Mouse (Mus musculus) forebrain, embryonic 12.5 days (tissue): ENCODE results near the gene Khsrp. TPM values are rescaled to one million over a fixed set of nuclear protein-coding genes. Genes with fewer than 3 reads are reported as not detected.
A peak's percentile ranks its signal among the peaks of the same experiment; 100 is the strongest.
"Not testable (repeated sequence)": the region's sequence is repeated elsewhere in the genome, so short reads cannot be mapped to it uniquely, and the experiment has no call there.

Source experiments
- ATAC-seq: fragments of 200-750 bp; cut with Nextera tagmentation; 2 replicates; pipeline ENCODE4 v1.8.0; 2017; ENCODE audit warnings: moderate TSS enrichment; ENCODE audit not compliant: low FRiP score
- H3K27ac ChIP-seq: fragments of 300-500 bp; sonication (generic); 2 replicates; pipeline ENCODE4 v1.5.1; 2016; ENCODE audit warnings: mild to moderate bottlenecking
- H3K27me3 ChIP-seq: fragments of 300-500 bp; sonication (generic); 2 replicates; pipeline ENCODE4 v1.6.1; 2016; ENCODE audit warnings: mild to moderate bottlenecking
- H3K36me3 ChIP-seq: fragments of 300-500 bp; sonication (generic); replicated peaks from 2 replicates; pipeline ENCODE4 v1.6.1; 2016; ENCODE audit warnings: mild to moderate bottlenecking
- H3K4me1 ChIP-seq: fragments of 300-500 bp; sonication (generic); 2 replicates; pipeline ENCODE4 v1.6.1; 2016
- H3K4me2 ChIP-seq: fragments of 300-500 bp; sonication (generic); 2 replicates; pipeline ENCODE4 v1.6.1; 2016; ENCODE audit warnings: mild to moderate bottlenecking, moderate library complexity
- H3K4me3 ChIP-seq: fragments of 300-500 bp; sonication (generic); replicated peaks from 2 replicates; pipeline ENCODE4 v1.5.1; 2016; ENCODE audit warnings: mild to moderate bottlenecking
- H3K9ac ChIP-seq: fragments of 300-500 bp; sonication (generic); 2 replicates; pipeline ENCODE4 v1.6.1; 2016; ENCODE audit warnings: mild to moderate bottlenecking
- H3K9me3 ChIP-seq: fragments of 300-500 bp; sonication (generic); 2 replicates; pipeline ENCODE4 v1.6.1; 2016
- WGBS: fragments of 180-500 bp; shearing (Covaris S2); methylation state at CpG from one replicate; pipeline ENCODE4 v1.1.7; 2016; 5-methylcytosine and 5-hydroxymethylcytosine counted together
- polyA plus RNA-seq: library from polyadenylated mRNA; unstranded; fragments of >200 nt; fragmentation: Nextera tagmentation; extraction: Ambion mirVana; gene quantifications from 2 replicates; pipeline ENCODE4 v1.2.1, GENCODE M21; 2016

The Khsrp gene
- polyA plus RNA-seq, 1 experiment from 2014 or later: 62.8 TPM

DNA sequence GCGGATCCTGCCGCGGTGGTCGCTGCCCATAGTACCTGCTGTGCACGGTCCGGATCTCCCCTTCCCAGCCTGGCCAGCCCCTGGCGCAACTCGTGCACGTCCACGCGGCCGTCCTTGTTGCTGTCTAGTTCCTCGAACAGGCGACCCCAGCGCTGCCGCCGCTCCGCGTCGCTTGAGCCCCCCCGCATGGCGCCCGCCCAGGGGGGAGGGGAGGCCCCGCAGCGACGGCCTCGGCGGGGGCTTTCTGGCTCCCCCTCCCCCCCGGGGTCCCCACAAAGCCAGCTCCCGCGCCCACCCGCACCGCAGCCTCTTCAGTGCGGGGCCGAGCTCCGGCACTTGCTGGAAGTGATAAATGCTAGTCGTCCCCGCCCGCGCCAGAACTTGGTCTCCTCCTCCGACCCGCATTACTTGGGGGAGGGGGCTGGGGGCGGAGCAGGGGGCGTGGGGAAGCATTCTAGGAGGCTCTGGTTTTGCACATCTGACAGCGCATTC is 28.2 kb upstream of the Khsrp start, which contains the start of gene Slc25a23:
TSS of gene Slc25a23 (minus strand) at position 378 of the 492 bp plus-strand sequence.
- ATAC-seq: peak; percentile 80
- H3K9me3 ChIP-seq: no peaks in the 10 kb centered on the region
- H3K4me2 ChIP-seq: peak within 1 kb of the TSS; percentile 87
- H3K9ac ChIP-seq: peak within 1 kb of the TSS; percentile 76
- peak within 1 kb of the TSS; percentile 90 for H3K27ac ChIP-seq
- H3K4me1 ChIP-seq: peaks cover 30% of the 10 kb centered on the region
- H3K36me3 ChIP-seq: peaks cover 16% of the 10 kb centered on the region
- 1% methylated on average over 38 of the region's 45 CpGs for WGBS
- peaks cover 36% of the 10 kb centered on the region for H3K27me3 ChIP-seq
- peak within 1 kb of the TSS; percentile 69 for H3K4me3 ChIP-seq

DNA sequence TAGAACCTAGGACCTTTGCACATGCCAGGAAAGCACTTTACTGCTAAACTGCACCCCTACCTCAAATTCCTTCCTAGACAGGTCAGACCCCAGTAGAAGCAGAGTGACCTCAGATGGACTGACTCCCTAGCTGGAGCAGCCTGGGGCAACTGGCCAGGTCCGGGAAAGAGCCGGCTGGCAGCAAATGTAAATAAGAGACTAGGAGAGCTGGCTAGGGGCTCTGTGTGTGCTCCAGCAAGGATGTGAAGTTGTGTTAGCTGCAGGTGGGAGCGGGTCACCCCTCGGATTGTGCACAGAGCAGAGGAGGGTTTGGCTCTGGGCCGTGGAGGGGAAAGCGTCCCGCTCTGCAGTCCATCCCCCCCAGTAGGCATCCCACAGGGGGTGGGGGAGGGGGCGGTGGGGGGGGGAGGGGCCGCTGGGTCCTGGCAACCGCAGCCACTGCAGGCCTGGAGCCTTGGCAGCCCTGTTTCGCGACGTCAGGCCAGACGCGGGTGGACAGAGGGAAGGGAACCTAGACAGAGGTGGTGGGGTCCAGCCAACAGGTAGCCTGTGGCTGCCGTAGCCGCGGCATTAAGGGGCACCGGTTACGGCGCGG is 27.7 kb upstream of the Khsrp start, which contains the start of gene Crb3:
TSS of gene Crb3 (plus strand) at position 215 of the 595 bp plus-strand sequence.
- under 1% methylated on average over 12 of the region's 22 CpGs for WGBS
- Histone ChIP-seq H3K36me3 (peaks cover 22% of the 10 kb centered on the region), H3K4me1 (peaks cover 30% of the 10 kb centered on the region), H3K9me3 (no peaks in the 10 kb centered on the region), H3K4me2 (peak within 1 kb of the TSS; percentile 87), H3K27ac (peak within 1 kb of the TSS; percentile 90), H3K9ac (peak within 1 kb of the TSS; percentile 76), H3K27me3 (peaks cover 30% of the 10 kb centered on the region), H3K4me3 (peak within 1 kb of the TSS; percentile 69)
- peak; percentile 10; the same call in 1 of the 2 replicates for ATAC-seq

DNA sequence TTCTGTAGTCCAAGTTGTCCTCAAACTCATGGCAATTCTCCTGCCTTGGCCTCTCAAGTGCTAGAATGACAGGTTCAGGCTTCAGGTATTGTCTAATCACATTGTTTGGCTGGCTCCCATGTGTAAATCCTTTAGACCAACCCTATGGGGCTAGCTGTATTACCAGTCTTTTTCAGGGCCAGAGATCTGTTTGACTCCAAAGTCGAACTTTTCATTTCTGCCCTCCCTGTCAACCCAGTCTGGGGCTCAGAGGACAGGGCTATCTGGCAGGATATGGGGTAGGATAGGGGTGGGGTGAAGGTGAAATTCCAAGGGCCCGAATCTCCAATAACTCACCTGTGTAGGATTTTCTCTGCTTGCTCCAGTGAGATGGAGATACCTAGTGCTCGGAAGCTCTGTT is 24.9 kb upstream of the Khsrp start:
- Histone ChIP-seq H3K4me3 (no peak overlapping the region), H3K27ac (no peak overlapping the region), H3K9me3 (no peaks in the 10 kb centered on the region), H3K9ac (no peak overlapping the region), H3K36me3 (peaks cover 44% of the 10 kb centered on the region), H3K27me3 (peaks cover 4% of the 10 kb centered on the region), H3K4me1 (peaks cover 19% of the 10 kb centered on the region), H3K4me2 (no peak overlapping the region)
- 89% methylated on average over 3 of the region's 3 CpGs for WGBS
- no peak for ATAC-seq

DNA sequence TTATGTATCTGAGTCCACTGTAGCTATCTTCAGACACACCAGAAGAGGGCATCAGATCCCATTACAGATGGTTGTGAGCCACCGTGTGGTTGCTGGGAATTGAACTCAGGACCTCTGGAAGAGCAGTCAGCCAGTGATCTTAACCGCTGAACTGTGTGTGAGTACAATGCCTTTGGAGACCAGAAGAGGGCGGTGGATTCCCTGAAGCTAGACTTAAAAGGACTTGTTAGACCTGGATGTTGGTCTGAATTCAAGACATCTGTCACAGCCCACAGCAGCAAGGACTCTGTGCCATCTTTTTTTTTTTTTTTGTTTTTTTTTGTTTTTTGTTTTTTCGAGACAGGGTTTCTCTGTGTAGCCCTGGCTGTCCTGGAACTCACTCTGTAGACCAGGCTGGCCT is 20.4 kb upstream of the Khsrp start:
- not testable (repeated sequence) for H3K27me3 ChIP-seq, H3K9ac ChIP-seq, H3K9me3 ChIP-seq, H3K4me1 ChIP-seq, H3K4me2 ChIP-seq, H3K27ac ChIP-seq, ATAC-seq, H3K4me3 ChIP-seq
- WGBS: 86% methylated on average over 4 of the region's 4 CpGs
- H3K36me3 ChIP-seq: peaks cover 70% of the 10 kb centered on the region

DNA sequence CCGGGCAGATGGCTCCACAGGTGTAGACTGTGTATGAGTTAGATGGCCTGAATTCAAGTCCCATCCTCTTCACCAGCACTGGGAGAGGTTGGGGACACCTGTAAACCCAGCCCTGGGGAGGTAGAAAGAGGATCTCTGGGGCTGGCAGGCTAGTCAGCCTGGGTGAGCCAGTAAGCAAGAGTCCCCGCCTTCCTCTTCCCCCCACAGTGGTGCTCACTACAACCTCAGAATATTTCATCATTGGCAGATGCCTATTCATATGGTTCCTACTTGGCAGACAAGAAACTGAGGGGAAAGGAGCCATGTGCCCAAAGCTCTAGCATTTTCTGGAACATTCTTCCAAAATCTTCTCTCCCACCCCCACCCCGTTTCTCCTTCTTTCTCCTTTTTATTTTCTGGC is 17.5 kb upstream of the Khsrp start:
- 97% methylated on average over 3 of the region's 3 CpGs for WGBS
- no peaks in the 10 kb centered on the region for H3K27me3 ChIP-seq
- peaks cover 67% of the 10 kb centered on the region for H3K36me3 ChIP-seq
- no peaks in the 10 kb centered on the region for H3K9me3 ChIP-seq
- no peak overlapping the region for H3K9ac ChIP-seq
- ATAC-seq: no peak
- no peak overlapping the region for H3K27ac ChIP-seq
- no peaks in the 10 kb centered on the region for H3K4me1 ChIP-seq
- no peak overlapping the region for H3K4me2 ChIP-seq
- H3K4me3 ChIP-seq: no peak overlapping the region

DNA sequence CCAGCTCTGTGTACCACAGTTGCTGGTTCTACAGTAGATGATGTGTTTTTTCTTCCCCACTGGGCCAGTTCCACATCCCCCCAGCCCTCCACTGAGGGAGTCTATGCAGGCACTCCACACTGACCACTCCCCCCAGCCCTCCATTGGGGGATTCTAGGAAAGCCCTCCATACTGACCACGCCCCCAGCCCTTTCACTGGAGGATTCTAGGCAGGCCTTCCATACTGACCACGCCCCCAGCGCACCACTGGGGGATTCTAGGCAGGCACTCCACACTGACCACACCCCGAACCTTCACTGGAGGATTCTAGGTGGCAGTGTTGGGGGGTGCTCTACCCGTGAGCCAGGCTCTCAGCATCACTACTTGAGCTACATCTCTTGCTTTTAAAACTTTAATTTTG is 16.1 kb upstream of the Khsrp start:
- no peak overlapping the region for H3K9ac ChIP-seq
- peaks cover 53% of the 10 kb centered on the region for H3K36me3 ChIP-seq
- 48% methylated on average over 5 of the region's 5 CpGs for whole genome bisulfite sequencing
- no peaks in the 10 kb centered on the region for H3K27me3 ChIP-seq
- H3K4me2 ChIP-seq: no peak overlapping the region
- no peaks in the 10 kb centered on the region for H3K9me3 ChIP-seq
- 0 out of 2 replicates have a peak, but pooled peaks have one; percentile 34 for ATAC-seq
- H3K4me1 ChIP-seq: no peaks in the 10 kb centered on the region
- no peak overlapping the region for H3K4me3 ChIP-seq
- no peak overlapping the region for H3K27ac ChIP-seq

DNA sequence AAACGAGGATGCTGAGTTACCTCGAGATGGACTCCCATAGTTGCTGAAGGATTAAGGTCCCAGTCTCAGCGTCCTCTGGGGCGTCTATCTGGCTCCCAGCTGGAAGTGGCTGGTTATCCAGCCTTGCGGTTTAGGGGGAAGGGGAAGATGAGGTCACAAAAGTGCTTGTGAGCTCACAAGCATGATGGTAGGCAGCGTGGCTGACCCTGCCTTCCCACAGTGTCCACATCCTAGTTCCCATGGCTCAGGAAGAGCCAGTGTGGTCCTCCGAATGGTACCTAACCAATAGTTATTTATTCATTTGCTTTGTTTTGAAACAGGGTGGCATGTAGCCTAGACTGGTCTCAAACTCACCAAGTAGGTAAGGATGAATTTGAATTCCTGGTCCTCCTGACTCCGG is 10.2 kb upstream of the Khsrp start, which contains the start of gene Slc25a41:
TSS of gene Slc25a41 (minus strand) at position 101 of the 400 bp plus-strand sequence.
- no peak within 1 kb of the TSS for H3K4me3 ChIP-seq
- H3K27me3 ChIP-seq: peaks cover 24% of the 10 kb centered on the region
- no peaks in the 10 kb centered on the region for H3K9me3 ChIP-seq
- no peak within 1 kb of the TSS for H3K27ac ChIP-seq
- H3K9ac ChIP-seq: no peak within 1 kb of the TSS
- H3K4me1 ChIP-seq: no peaks in the 10 kb centered on the region
- 75% methylated on average over 8 of the region's 8 CpGs for WGBS
- no peak for ATAC-seq
- peaks cover 16% of the 10 kb centered on the region for H3K36me3 ChIP-seq
- no peak within 1 kb of the TSS for H3K4me2 ChIP-seq

DNA sequence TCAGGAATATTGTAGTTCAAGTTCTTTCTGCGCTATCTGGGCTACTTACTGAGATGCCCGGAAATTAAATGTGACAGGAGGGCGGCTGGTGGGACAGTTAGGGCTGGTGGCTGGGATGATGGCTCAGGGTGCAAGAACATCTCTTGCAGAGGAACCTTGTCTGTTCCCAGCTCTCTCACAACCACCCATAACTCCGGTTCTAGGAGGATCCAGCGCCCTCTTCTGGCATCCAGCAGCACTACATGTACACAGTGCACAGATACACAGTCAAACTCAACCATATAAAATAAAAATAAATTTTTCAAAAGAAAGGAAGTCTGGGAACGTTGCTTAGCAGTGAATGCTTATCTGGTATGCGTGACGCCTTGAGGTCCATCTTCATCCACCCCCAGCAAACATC is 7.7 kb upstream of the Khsrp start:
- H3K4me1 ChIP-seq: no peaks in the 10 kb centered on the region
- H3K9me3 ChIP-seq: no peaks in the 10 kb centered on the region
- 0 out of 2 replicates have a peak overlapping the region, but pooled peaks have one; percentile 17 for H3K9ac ChIP-seq
- no peaks in the 10 kb centered on the region for H3K36me3 ChIP-seq
- peaks cover 24% of the 10 kb centered on the region for H3K27me3 ChIP-seq
- no peak overlapping the region for H3K4me3 ChIP-seq
- H3K27ac ChIP-seq: no peak overlapping the region
- no peak overlapping the region for H3K4me2 ChIP-seq
- ATAC-seq: no peak
- WGBS: 42% methylated on average over 8 of the region's 8 CpGs

DNA sequence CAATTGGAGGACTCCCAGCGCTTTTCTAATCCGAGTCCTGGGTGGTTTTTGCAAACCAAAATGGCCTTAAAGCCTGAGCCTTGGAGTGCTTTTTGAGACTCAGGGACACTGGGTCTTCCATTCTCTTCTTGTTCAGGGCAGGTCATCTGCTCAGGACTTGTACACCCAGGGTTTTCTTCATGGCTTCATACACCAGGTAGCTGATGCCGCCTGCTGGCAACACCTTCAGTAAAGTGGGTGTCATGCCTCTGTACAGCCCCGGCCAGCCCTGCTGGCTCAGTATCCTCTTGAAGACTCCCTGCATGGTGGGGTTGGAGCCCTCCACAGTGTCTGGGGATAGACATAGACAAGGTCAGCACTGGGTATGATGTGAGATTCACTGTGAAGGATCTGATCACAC is 1.5 kb upstream of the Khsrp start:
- Histone ChIP-seq H3K4me3 (no peak overlapping the region), H3K4me1 (peaks cover 26% of the 10 kb centered on the region), H3K27ac (no peak overlapping the region)

DNA sequence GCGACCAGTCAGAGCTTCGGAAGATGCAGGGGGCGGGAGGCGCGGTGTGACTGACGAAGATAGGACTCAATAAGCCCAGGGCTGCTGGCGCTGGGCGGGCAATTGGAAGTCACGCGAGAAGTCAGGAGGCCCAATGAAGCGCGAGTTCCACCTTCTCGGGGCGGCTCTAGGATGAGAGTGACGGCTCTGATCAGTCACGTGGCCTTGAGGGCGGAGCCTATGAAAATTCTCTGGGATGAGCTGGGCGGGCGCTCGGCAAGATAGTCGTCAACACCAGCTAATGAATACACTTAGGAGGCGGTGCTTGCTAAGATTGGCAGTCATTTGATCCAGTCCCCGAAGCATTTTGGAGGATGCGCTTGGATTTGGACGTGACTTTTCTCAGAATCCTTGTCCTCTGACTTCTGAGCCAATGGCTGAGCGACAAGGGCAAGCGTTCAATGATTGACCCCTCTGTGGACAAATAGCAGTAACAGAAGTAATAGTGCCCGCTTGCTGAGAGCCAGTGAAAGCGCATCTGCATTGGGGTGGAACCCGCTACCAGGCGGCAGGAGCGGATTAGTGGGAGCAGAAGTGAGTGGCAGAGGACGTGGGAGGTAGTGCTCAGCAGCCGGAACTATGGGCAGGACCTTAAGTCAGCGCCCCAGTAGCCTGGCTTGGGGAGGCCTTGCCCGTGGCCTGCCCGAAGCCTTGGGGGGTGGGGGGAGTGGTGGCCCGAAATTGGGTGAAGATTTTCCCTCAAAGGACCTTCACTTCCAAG is 519 bp upstream of the Khsrp start:
- peak; percentile 95 for ATAC-seq
- H3K27me3 ChIP-seq: no peaks in the 10 kb centered on the region; the same call in none of the 2 replicates
- WGBS: under 1% methylated on average over 38 of the region's 38 CpGs
- H3K27ac ChIP-seq: peak overlapping the region; percentile 89
- H3K4me2 ChIP-seq: peak overlapping the region; percentile 61
- peak overlapping the region; percentile 50 for H3K9ac ChIP-seq
- no peaks in the 10 kb centered on the region for H3K9me3 ChIP-seq
- peak overlapping the region; percentile 96 for H3K4me3 ChIP-seq
- H3K4me1 ChIP-seq: peaks cover 26% of the 10 kb centered on the region
- peaks cover 23% of the 10 kb centered on the region for H3K36me3 ChIP-seq

More for the DNA sequence above, 1.5 kb upstream of the Khsrp start:
- Histone ChIP-seq H3K9me3 (no peaks in the 10 kb centered on the region), H3K4me2 (no peak overlapping the region; the same call in 1 of the 2 replicates), H3K9ac (no peak overlapping the region), H3K27me3 (peaks cover 4% of the 10 kb centered on the region), H3K36me3 (peaks cover 13% of the 10 kb centered on the region)
- WGBS: 86% methylated on average over 4 of the region's 4 CpGs
- ATAC-seq: no peak

DNA sequence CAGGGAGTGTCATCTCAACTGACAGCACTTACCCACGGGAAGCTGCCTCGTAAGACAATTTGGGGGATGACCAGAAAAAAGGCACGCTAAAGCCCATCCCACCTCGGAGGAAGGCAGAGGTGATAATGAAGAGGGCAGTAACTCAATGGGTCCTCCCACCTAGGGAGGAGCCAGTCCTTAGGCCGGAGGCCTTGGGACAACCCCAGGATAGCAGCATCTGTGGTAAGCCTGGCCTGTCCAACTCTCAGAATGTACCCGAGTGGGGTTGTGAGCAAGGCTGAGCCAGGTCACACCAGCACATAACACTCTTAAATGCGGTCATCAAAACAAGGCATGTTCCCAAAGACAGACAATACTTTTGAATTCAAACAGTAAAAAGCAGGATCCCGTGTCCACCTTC is 1.6 kb downstream of the Khsrp start:
- WGBS: 63% methylated on average over 8 of the region's 8 CpGs
- H3K9me3 ChIP-seq: no peaks in the 10 kb centered on the region
- ATAC-seq: no peak
- no peaks in the 10 kb centered on the region for H3K27me3 ChIP-seq
- no peak overlapping the region for H3K27ac ChIP-seq
- peak overlapping the region; percentile 100 for H3K9ac ChIP-seq
- peak overlapping the region; percentile 96 for H3K4me2 ChIP-seq
- H3K4me1 ChIP-seq: peaks cover 26% of the 10 kb centered on the region
- H3K4me3 ChIP-seq: peak overlapping the region; percentile 96
- peaks cover 45% of the 10 kb centered on the region for H3K36me3 ChIP-seq

DNA sequence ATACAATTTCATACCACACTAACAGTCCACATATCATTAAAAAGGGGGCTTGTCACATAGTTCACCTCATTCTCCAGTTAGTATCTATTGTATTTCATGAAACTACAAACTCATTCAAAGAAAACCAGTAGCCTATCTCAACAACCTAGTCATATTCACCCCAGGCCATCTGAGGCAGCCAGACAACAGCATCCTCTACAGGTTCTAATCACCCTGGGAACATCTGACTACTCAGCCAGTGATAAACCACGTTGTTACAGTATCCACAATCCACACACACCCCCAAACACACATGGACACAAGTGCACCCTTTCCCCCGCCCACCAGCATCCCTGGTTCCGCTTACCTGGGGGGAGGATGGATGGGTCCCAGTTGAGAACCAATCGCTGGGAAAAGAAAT is 3.9 kb downstream of the Khsrp start:
- Histone ChIP-seq H3K27ac (no peak overlapping the region), H3K36me3 (peaks cover 67% of the 10 kb centered on the region), H3K9ac (no peak overlapping the region), H3K4me3 (no peak overlapping the region), H3K4me2 (no peak overlapping the region), H3K27me3 (no peaks in the 10 kb centered on the region), H3K9me3 (no peaks in the 10 kb centered on the region), H3K4me1 (peaks cover 23% of the 10 kb centered on the region)
- WGBS: 94% methylated on average over 4 of the region's 4 CpGs
- no peak for ATAC-seq
